Mouse (Mus musculus) hindbrain, embryonic 13.5 days (tissue): ENCODE data around the gene Myoz2. TPM values are rescaled to one million over a fixed set of nuclear protein-coding genes. Genes with fewer than 3 reads are reported as not detected.

Source experiments
- ATAC-seq: fragments of 200-750 bp; cut with Nextera tagmentation; 2 replicates; pipeline ENCODE4 v1.8.0; 2017; ENCODE audit warnings: moderate TSS enrichment; ENCODE audit not compliant: low FRiP score
- H3K27ac ChIP-seq: fragments of 300-500 bp; sonication (generic); 2 replicates; pipeline ENCODE4 v1.5.1; 2015; ENCODE audit warnings: inconsistent platforms, mild to moderate bottlenecking, moderate library complexity
- H3K27me3 ChIP-seq: fragments of 300-500 bp; sonication (generic); 2 replicates; pipeline ENCODE4 v1.6.1; 2015; ENCODE audit warnings: mild to moderate bottlenecking, inconsistent platforms
- H3K36me3 ChIP-seq: fragments of 300-500 bp; sonication (generic); 2 replicates; pipeline ENCODE4 v1.6.1; 2015; ENCODE audit warnings: mild to moderate bottlenecking, inconsistent platforms
- H3K4me1 ChIP-seq: fragments of 300-500 bp; sonication (generic); replicated peaks from 2 replicates; pipeline ENCODE4 v1.6.1; 2015; ENCODE audit warnings: inconsistent platforms
- H3K4me2 ChIP-seq: fragments of 300-500 bp; sonication (generic); 2 replicates; pipeline ENCODE4 v1.6.1; 2015; ENCODE audit warnings: inconsistent platforms, mild to moderate bottlenecking, moderate library complexity
- H3K4me3 ChIP-seq: fragments of 300-500 bp; sonication (generic); 2 replicates; pipeline ENCODE4 v1.5.1; 2015; ENCODE audit warnings: mild to moderate bottlenecking, inconsistent platforms
- H3K9ac ChIP-seq: fragments of 300-500 bp; sonication (generic); 2 replicates; pipeline ENCODE4 v1.6.1; 2015; ENCODE audit warnings: mild to moderate bottlenecking, inconsistent platforms
- H3K9me3 ChIP-seq: fragments of 300-500 bp; sonication (generic); 2 replicates; pipeline ENCODE4 v1.6.1; 2016; ENCODE audit warnings: inconsistent platforms
- WGBS: fragments of 180-500 bp; shearing (Covaris S2); methylation state at CpG from one replicate; pipeline ENCODE4 v1.1.7; 2015; 5-methylcytosine and 5-hydroxymethylcytosine counted together
- polyA plus RNA-seq: library from polyadenylated mRNA; unstranded; fragments of >200 nt; fragmentation: Nextera tagmentation; extraction: Ambion mirVana; gene quantifications from 2 replicates; pipeline ENCODE4 v1.2.1, GENCODE M21; 2015

The Myoz2 gene
- polyA plus RNA-seq, 1 experiment from 2014 or later, result 0.52 TPM

DNA sequence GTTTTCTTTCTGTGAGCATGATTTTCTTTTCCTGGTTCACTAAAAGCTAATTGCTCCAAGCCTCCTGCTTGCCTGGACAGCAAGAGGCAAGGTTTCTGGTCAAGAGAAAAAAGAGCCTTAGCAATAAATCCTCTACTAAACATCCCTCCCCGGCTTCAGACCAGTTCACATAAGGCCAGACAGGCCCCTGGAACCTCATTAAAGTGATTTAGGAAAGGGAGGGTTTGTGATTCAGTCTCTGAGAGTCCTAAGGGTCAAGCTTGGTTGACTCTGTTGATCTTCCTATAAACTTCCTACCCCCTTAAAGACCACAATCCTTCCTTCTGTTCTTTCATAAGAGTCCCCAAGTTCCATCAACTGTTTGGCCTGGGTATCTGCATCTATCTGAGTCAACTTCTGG lies 37.8 kb downstream of the Myoz2 start:
- WGBS, result 80% methylated on average over 1 of the region's 1 CpGs
- H3K4me1 ChIP-seq, result no peaks in the 10 kb centered on the region
- H3K9me3 ChIP-seq, result no peaks in the 10 kb centered on the region
- no peaks in the 10 kb centered on the region for H3K36me3 ChIP-seq
- no peak overlapping the region for H3K4me3 ChIP-seq
- no peak overlapping the region for H3K27ac ChIP-seq
- H3K4me2 ChIP-seq, result no peak overlapping the region
- no peak for ATAC-seq
- no peaks in the 10 kb centered on the region for H3K27me3 ChIP-seq
- H3K9ac ChIP-seq, result no peak overlapping the region

DNA sequence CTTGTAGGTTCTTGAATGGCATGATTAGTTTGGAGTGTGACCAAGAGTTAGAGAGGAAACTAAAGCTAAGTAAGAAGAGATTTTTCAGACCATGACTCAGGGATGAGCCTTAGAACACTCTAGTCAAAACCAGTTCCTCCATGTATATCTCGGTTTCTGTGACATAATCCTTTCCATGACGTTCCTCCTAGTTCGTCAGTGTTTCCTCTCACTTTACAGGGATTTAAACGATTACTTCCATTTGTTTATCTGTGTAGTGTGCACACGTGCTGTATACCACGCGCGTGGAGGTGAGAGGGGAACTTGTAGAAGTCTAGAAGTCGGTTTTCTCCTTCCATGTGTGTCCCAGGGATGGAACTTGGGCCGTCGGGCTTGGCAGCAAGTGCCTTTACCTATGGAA lies 47.9 kb downstream of the Myoz2 start:
- 94% methylated on average over 11 of the region's 11 CpGs for WGBS
- Histone ChIP-seq H3K4me1 (peaks cover 8% of the 10 kb centered on the region; the same call in 1 of the 2 replicates), H3K9ac (no peak overlapping the region), H3K36me3 (no peaks in the 10 kb centered on the region), H3K9me3 (no peaks in the 10 kb centered on the region), H3K4me2 (no peak overlapping the region), H3K27me3 (no peaks in the 10 kb centered on the region), H3K4me3 (no peak overlapping the region), H3K27ac (no peak overlapping the region)
- ATAC-seq, result no peak

- no peak overlapping the region for H3K4me2 ChIP-seq
- no peaks in the 10 kb centered on the region for H3K9me3 ChIP-seq
- ATAC-seq, result no peak
- H3K27me3 ChIP-seq, result no peaks in the 10 kb centered on the region
- H3K27ac ChIP-seq, result no peak overlapping the region
- H3K4me3 ChIP-seq, result no peak overlapping the region
- H3K36me3 ChIP-seq, result no peaks in the 10 kb centered on the region
- 71% methylated on average over 1 of the region's 1 CpGs for WGBS
- peaks cover 8% of the 10 kb centered on the region; the same call in 1 of the 2 replicates for H3K4me1 ChIP-seq
- H3K9ac ChIP-seq, result no peak overlapping the region
Observed at GRCm38 (mm10) chr3:122986386-122986785, 48.4 kb downstream of the Myoz2 start.

DNA sequence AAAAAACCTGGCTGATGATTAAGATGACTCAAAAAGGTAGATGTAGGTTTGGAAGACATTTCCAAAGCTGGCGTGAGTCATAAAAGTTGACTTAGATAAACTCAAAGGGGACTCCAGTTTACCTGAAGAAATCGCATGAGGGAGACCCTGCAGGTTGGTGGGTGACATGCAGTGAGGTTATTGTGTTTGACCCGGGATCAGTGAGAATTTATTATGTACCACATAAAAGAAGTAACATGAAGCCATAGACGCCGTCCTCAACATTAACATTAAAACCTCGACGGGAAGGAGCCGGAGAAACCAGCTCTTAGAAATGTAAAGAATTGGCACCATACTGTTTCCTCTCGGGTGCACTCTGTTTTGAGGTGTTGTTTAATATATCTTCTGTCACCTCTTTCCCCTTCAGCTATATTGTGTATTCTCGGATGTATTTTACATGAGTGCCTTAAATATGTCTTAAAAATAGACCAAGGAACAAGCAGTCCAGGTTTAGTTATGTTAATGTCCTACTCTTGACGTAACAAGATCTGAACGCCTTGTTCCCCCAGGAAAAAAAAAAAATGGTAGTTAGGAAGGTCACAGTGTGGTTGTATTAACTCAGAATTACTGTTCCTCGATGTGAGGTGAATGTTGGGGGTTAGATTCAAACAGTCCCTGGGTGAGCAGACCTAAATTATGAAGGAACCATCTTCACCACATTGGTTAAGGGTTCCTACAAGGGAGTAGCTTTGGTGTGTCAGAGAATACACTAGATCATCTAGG lies 49.5 kb downstream of the Myoz2 start:
- no peaks in the 10 kb centered on the region for H3K9me3 ChIP-seq
- 20% methylated on average over 13 of the region's 13 CpGs for WGBS
- peak overlapping the region; percentile 77 for H3K4me3 ChIP-seq
- peaks cover 8% of the 10 kb centered on the region; the same call in 1 of the 2 replicates for H3K4me1 ChIP-seq
- ATAC-seq, result no peak
- H3K27me3 ChIP-seq, result no peaks in the 10 kb centered on the region
- peak overlapping the region; percentile 96 for H3K27ac ChIP-seq
- H3K9ac ChIP-seq, result peak overlapping the region; percentile 91
- peak overlapping the region; percentile 59 for H3K4me2 ChIP-seq
- no peaks in the 10 kb centered on the region for H3K36me3 ChIP-seq

DNA sequence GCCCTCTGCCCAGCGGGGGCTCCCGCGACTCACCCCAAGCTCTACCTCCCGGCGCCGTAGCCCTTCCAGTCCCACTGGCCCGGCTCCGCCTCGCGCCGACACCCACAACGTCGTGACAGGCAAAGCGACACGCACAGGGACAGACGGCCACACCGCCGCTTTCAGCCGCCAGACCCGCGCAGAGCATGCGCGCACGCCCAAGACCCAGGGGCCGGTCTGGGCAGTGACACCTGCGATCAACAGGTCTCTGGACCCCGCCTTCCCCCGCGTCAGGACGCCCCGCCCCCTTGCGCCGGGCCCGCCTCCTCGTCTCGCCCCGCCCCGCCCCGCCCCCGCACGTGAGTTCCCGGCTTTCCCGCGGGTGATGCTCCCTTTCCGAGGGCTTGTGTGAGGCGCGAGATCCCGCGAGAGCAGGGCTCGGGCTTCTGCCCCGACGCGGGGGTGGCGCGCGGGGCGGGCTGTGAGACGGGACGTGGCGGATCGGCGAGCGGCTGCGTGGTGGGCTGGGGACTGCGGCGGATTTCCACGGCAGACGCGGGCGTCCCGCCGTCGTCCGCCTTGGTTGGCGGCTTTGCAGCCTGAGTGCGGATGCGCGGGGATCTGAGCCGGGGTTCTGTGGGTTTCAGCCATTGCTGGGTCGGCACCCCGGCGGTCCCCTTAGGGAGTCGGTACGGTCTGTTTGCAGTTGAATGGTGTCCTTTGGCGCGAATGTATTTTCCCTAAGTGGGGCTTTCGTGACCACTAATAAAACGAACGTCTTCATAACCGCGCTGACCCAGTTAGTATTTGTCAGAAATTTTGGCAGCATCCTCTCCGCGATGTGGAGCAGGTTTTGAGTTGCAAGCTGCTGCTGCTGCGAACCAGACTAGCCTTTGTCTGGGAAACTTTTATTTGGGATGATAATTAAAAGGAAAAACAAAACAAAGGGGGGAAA lies 50.3 kb downstream of the Myoz2 start, which contains the start of gene Usp53:
TSS of gene Usp53 (minus strand) at position 262 of the 934 bp plus-strand sequence.
- Histone ChIP-seq H3K27ac (peak within 1 kb of the TSS; percentile 96), H3K9ac (peak within 1 kb of the TSS; percentile 91), H3K4me3 (peak within 1 kb of the TSS; percentile 77), H3K4me2 (peak within 1 kb of the TSS; percentile 63), H3K36me3 (no peaks in the 10 kb centered on the region), H3K4me1 (peaks cover 8% of the 10 kb centered on the region; the same call in 1 of the 2 replicates), H3K27me3 (no peaks in the 10 kb centered on the region), H3K9me3 (no peaks in the 10 kb centered on the region)
- WGBS, result under 1% methylated on average over 79 of the region's 94 CpGs
- ATAC-seq, result peak; percentile 99

DNA sequence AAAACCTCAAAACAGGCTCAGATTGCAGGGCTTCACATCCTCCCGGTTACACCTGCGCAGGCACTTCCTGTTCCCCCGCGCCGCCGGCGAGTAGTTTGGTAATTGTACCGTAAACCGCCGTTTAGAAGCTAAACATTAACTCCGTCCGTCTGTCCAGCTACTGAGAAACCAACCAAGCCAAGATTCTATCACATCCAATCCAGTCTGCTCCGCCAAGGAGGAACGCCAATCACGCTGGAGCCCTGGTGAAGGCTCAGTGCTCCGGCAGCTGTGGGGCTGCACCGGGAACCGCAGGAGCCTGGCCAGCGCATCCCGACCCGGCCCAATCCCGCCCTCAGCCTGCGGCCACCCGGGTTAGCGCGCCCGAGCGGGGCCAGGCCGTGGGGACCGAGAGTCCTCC lies 51.0 kb downstream of the Myoz2 start:
- peak overlapping the region; percentile 63 for H3K4me2 ChIP-seq
- WGBS, result 0% methylated on average over 30 of the region's 30 CpGs
- peak overlapping the region; percentile 77 for H3K4me3 ChIP-seq
- peaks cover 8% of the 10 kb centered on the region; the same call in 1 of the 2 replicates for H3K4me1 ChIP-seq
- H3K27me3 ChIP-seq, result no peaks in the 10 kb centered on the region
- ATAC-seq, result peak; percentile 88
- H3K9ac ChIP-seq, result peak overlapping the region; percentile 91
- peak overlapping the region; percentile 96 for H3K27ac ChIP-seq
- no peaks in the 10 kb centered on the region for H3K9me3 ChIP-seq
- no peaks in the 10 kb centered on the region for H3K36me3 ChIP-seq

DNA sequence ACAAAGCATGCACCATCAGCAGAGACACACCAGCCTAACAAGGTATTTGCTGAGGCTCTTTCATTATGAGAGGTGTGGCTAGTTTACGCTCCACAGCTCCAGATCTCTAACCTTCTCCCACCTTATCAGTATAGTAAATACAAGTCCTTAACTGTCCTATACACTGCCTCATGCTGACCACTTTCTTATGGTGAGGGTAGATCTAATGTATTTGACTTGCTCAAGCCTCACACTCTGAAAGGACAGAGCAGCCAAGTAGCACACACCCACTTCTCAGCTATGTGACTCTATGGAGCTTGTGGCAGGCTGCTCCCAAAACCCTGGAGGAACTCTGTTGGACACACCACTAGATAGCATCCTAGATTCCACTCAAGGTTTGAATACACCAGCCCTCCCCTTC lies 58.9 kb downstream of the Myoz2 start:
- Histone ChIP-seq H3K4me1 (no peaks in the 10 kb centered on the region), H3K27ac (no peak overlapping the region), H3K36me3 (no peaks in the 10 kb centered on the region), H3K4me3 (no peak overlapping the region), H3K9ac (no peak overlapping the region), H3K4me2 (no peak overlapping the region), H3K9me3 (no peaks in the 10 kb centered on the region), H3K27me3 (no peaks in the 10 kb centered on the region)
- WGBS, result 89% methylated on average over 1 of the region's 1 CpGs
- ATAC-seq, result no peak

DNA sequence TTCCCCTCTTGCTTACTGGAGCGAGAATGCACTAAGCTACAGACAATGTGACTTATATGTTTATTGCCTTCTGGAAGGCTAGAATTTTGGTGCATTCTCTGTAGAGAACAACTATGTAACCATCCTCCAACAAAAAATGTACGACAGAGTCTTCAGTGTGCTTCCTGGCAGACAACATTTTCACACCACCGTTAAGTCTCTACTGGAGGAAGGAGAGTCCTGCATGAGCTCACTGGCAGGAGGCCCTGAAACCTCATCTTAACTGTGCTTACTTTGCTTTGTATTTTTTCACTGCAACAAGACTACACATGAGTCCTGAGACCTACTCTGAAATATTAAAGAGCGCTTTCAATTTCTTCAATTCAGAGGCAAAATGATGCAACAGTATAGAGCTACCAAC lies 59.5 kb downstream of the Myoz2 start:
- WGBS, result 82% methylated on average over 4 of the region's 4 CpGs
- Histone ChIP-seq H3K9me3 (no peaks in the 10 kb centered on the region), H3K4me1 (no peaks in the 10 kb centered on the region), H3K27ac (no peak overlapping the region), H3K4me2 (no peak overlapping the region), H3K9ac (no peak overlapping the region), H3K36me3 (no peaks in the 10 kb centered on the region), H3K4me3 (no peak overlapping the region), H3K27me3 (no peaks in the 10 kb centered on the region)
- ATAC-seq, result no peak

DNA sequence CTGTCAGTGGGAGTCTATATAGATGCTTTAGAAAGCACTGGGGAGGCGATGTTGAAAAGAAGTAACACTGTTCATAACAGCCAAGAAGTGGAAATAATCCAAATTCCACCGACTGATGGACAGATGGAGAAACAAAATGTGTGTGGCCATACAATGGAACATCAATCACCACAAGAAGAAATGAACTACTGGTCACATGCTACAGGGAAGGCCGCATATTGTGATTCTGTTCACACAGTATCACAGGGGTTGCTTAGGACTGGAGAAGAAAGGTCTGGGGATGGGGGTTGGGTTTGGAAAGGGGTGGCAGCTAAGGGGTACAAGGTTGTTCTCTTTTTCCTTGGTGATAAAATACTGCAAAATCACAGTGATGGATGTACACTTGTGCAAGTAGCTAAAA lies 60.0 kb downstream of the Myoz2 start:
- Histone ChIP-seq H3K4me3 (no peak overlapping the region), H3K27ac (no peak overlapping the region), H3K27me3 (no peaks in the 10 kb centered on the region), H3K9me3 (no peaks in the 10 kb centered on the region), H3K36me3 (no peaks in the 10 kb centered on the region), H3K4me2 (no peak overlapping the region), H3K4me1 (no peaks in the 10 kb centered on the region), H3K9ac (no peak overlapping the region)
- no peak for ATAC-seq
- WGBS, result 51% methylated on average over 3 of the region's 3 CpGs

DNA sequence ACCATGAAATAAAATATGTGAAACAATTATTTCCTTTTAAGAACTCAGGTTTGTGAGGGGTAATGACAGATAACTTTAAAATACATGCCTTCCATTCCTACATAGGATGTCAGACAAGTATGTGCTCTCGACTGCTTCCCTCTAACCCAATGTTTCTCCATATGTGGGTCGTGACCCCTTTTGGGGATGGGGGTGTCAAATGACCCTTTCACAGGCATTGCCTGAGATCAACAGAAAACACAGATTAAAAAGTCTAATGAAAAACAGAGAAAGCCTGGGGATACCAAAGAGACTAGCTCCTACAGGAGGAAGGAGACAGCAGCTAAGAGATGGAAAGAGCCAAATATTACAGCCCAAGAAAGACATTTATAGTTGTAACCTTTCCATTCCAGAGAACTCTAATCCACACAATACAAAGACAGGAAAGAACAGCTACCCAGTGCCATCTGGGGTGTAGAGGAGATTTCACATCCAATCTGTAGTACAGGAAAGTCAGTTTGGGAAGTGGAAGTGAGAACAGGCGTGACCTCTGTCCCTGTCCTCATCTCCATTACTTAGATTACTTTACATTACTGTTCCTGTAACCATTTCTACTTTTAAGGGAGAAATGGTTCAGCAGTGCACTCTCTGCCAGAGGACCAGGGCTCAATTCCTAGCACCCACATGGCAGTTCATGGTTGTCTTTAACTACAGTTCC lies 62.5 kb downstream of the Myoz2 start:
- H3K27ac ChIP-seq, result no peak overlapping the region
- peaks cover 7% of the 10 kb centered on the region for H3K36me3 ChIP-seq
- no peaks in the 10 kb centered on the region for H3K4me1 ChIP-seq
- no peaks in the 10 kb centered on the region for H3K27me3 ChIP-seq
- H3K9me3 ChIP-seq, result no peaks in the 10 kb centered on the region
- no peak for ATAC-seq
- WGBS, result 71% methylated on average over 3 of the region's 3 CpGs
- no peak overlapping the region for H3K9ac ChIP-seq
- no peak overlapping the region for H3K4me2 ChIP-seq
- no peak overlapping the region for H3K4me3 ChIP-seq

GRCm38 (mm10) chr3:122968391-122968790 lies 66.4 kb downstream of the Myoz2 start:
- Histone ChIP-seq H3K36me3 (peaks cover 10% of the 10 kb centered on the region), H3K9ac (no peak overlapping the region), H3K27me3 (no peaks in the 10 kb centered on the region), H3K4me2 (no peak overlapping the region), H3K4me3 (no peak overlapping the region), H3K27ac (no peak overlapping the region), H3K4me1 (no peaks in the 10 kb centered on the region), H3K9me3 (no peaks in the 10 kb centered on the region)
- ATAC-seq, result no peak
- 93% methylated on average over 9 of the region's 9 CpGs for WGBS

- ATAC-seq, result no peak
- Histone ChIP-seq H3K4me1 (no peaks in the 10 kb centered on the region), H3K36me3 (peaks cover 16% of the 10 kb centered on the region), H3K27me3 (no peaks in the 10 kb centered on the region), H3K27ac (no peak overlapping the region), H3K9me3 (no peaks in the 10 kb centered on the region), H3K9ac (no peak overlapping the region), H3K4me2 (no peak overlapping the region), H3K4me3 (no peak overlapping the region)
- WGBS, result 91% methylated on average over 5 of the region's 5 CpGs
Observed at GRCm38 (mm10) chr3:122964301-122964700, 70.5 kb downstream of the Myoz2 start.
